Mouse (Mus musculus): ENCODE results near the gene Oscar. TPM values are rescaled to one million over a fixed set of nuclear protein-coding genes. Genes with fewer than 3 reads are reported as not detected.
"Not testable (repeated sequence)": the region's sequence is repeated elsewhere in the genome, so short reads cannot be mapped to it uniquely, and the experiment has no call there.

Gene Oscar
- polyA plus RNA-seq, 1 experiment: 0.13 TPM

- no peak overlapping the region for H3K4me3 ChIP-seq (ENCODE audit: control insufficient read depth, insufficient read depth, low read length)
These were observed 14.8 kb downstream of the Oscar start for GRCm38 (mm10) chr7:3601119-3601518.

GRCm38 (mm10) chr7:3597755-3598154 is 18.2 kb downstream of the Oscar start:
- not testable (repeated sequence) for H3K27ac ChIP-seq (ENCODE audit: control insufficient read depth, insufficient read depth, low read length); H3K27me3 ChIP-seq (ENCODE audit: control insufficient read depth, insufficient read depth, low read length); DNase-seq; H3K36me3 ChIP-seq (ENCODE audit: control insufficient read depth, insufficient read depth, low read length); H3K4me1 ChIP-seq (replicated peaks; ENCODE audit: control insufficient read depth, insufficient read depth, low read length); H3K4me3 ChIP-seq (ENCODE audit: control insufficient read depth, insufficient read depth, low read length)
- WGBS: 3% methylated on average over 1 of the region's 1 CpGs

More at GRCm38 (mm10) chr7:3601119-3601518, 14.8 kb downstream of the Oscar start:
- TF ChIP-seq POLR2A (IDR thresholded peaks at IDR 0.05; ENCODE audit: control insufficient read depth, extremely low read depth, insufficient read depth, low read length, poor library complexity) (no peak), CTCF (IDR thresholded peaks at IDR 0.05; ENCODE audit: borderline replicate concordance, control insufficient read depth, extremely low read depth, insufficient read depth, low read length, poor library complexity) (no peak)
- H3K36me3 ChIP-seq (ENCODE audit: control insufficient read depth, insufficient read depth, low read length): no peaks in the 10 kb centered on the region
- H3K4me1 ChIP-seq (replicated peaks; ENCODE audit: control insufficient read depth, insufficient read depth, low read length): no peaks in the 10 kb centered on the region
- DNase-seq: peak; percentile 63
- no peak overlapping the region for H3K27ac ChIP-seq (ENCODE audit: control insufficient read depth, insufficient read depth, low read length)
- H3K27me3 ChIP-seq (ENCODE audit: control insufficient read depth, insufficient read depth, low read length): no peaks in the 10 kb centered on the region
- WGBS: 8% methylated on average over 4 of the region's 4 CpGs

GRCm38 (mm10) chr7:3595146-3595545 is 20.8 kb downstream of the Oscar start:
- TF ChIP-seq POLR2A (IDR thresholded peaks at IDR 0.05; ENCODE audit: control insufficient read depth, extremely low read depth, insufficient read depth, low read length, poor library complexity): no peak
- TF ChIP-seq CTCF (IDR thresholded peaks at IDR 0.05; ENCODE audit: borderline replicate concordance, control insufficient read depth, extremely low read depth, insufficient read depth, low read length, poor library complexity): no peak
- Histone ChIP-seq H3K27ac (ENCODE audit: control insufficient read depth, insufficient read depth, low read length) (no peak overlapping the region), H3K36me3 (ENCODE audit: control insufficient read depth, insufficient read depth, low read length) (no peaks in the 10 kb centered on the region), H3K4me3 (ENCODE audit: control insufficient read depth, insufficient read depth, low read length) (peak overlapping the region; percentile 25), H3K27me3 (ENCODE audit: control insufficient read depth, insufficient read depth, low read length) (no peaks in the 10 kb centered on the region), H3K4me1 (replicated peaks; ENCODE audit: control insufficient read depth, insufficient read depth, low read length) (no peaks in the 10 kb centered on the region; the same call in 1 of the 2 replicates)
- whole genome bisulfite sequencing: 22% methylated on average over 9 of the region's 9 CpGs
- DNase-seq: no peak

GRCm38 (mm10) chr7:3594686-3595085 is 21.3 kb downstream of the Oscar start:
- no peak for TF ChIP-seq POLR2A (IDR thresholded peaks at IDR 0.05; ENCODE audit: control insufficient read depth, extremely low read depth, insufficient read depth, low read length, poor library complexity)
- TF ChIP-seq CTCF (IDR thresholded peaks at IDR 0.05; ENCODE audit: borderline replicate concordance, control insufficient read depth, extremely low read depth, insufficient read depth, low read length, poor library complexity): no peak
- 17% methylated on average over 5 of the region's 5 CpGs for WGBS
- no peaks in the 10 kb centered on the region for H3K27me3 ChIP-seq (ENCODE audit: control insufficient read depth, insufficient read depth, low read length)

GRCm38 (mm10) chr7:3593855-3594254 is 22.1 kb downstream of the Oscar start:
- Histone ChIP-seq H3K27ac (ENCODE audit: control insufficient read depth, insufficient read depth, low read length) (no peak overlapping the region), H3K36me3 (ENCODE audit: control insufficient read depth, insufficient read depth, low read length) (no peaks in the 10 kb centered on the region), H3K27me3 (ENCODE audit: control insufficient read depth, insufficient read depth, low read length) (no peaks in the 10 kb centered on the region), H3K4me3 (ENCODE audit: control insufficient read depth, insufficient read depth, low read length) (no peak overlapping the region), H3K4me1 (replicated peaks; ENCODE audit: control insufficient read depth, insufficient read depth, low read length) (no peaks in the 10 kb centered on the region; the same call in 1 of the 2 replicates)
- no peak for DNase-seq
- no peak for TF ChIP-seq POLR2A (IDR thresholded peaks at IDR 0.05; ENCODE audit: control insufficient read depth, extremely low read depth, insufficient read depth, low read length, poor library complexity)
- no peak for TF ChIP-seq CTCF (IDR thresholded peaks at IDR 0.05; ENCODE audit: borderline replicate concordance, control insufficient read depth, extremely low read depth, insufficient read depth, low read length, poor library complexity)

More at GRCm38 (mm10) chr7:3594686-3595085, 21.3 kb downstream of the Oscar start:
- Histone ChIP-seq H3K36me3 (ENCODE audit: control insufficient read depth, insufficient read depth, low read length) (no peaks in the 10 kb centered on the region), H3K4me1 (replicated peaks; ENCODE audit: control insufficient read depth, insufficient read depth, low read length) (no peaks in the 10 kb centered on the region; the same call in 1 of the 2 replicates), H3K4me3 (ENCODE audit: control insufficient read depth, insufficient read depth, low read length) (no peak overlapping the region), H3K27ac (ENCODE audit: control insufficient read depth, insufficient read depth, low read length) (no peak overlapping the region)
- DNase-seq: no peak

- 86% methylated on average over 1 of the region's 1 CpGs for WGBS
- DNase-seq: no peak
- no peaks in the 10 kb centered on the region for H3K27me3 ChIP-seq (ENCODE audit: control insufficient read depth, insufficient read depth, low read length)
- H3K4me1 ChIP-seq (replicated peaks; ENCODE audit: control insufficient read depth, insufficient read depth, low read length): no peaks in the 10 kb centered on the region; the same call in 1 of the 2 replicates
- H3K27ac ChIP-seq (ENCODE audit: control insufficient read depth, insufficient read depth, low read length): no peak overlapping the region
- H3K4me3 ChIP-seq (ENCODE audit: control insufficient read depth, insufficient read depth, low read length): no peak overlapping the region
- TF ChIP-seq CTCF (IDR thresholded peaks at IDR 0.05; ENCODE audit: borderline replicate concordance, control insufficient read depth, extremely low read depth, insufficient read depth, low read length, poor library complexity): no peak
- no peak for TF ChIP-seq POLR2A (IDR thresholded peaks at IDR 0.05; ENCODE audit: control insufficient read depth, extremely low read depth, insufficient read depth, low read length, poor library complexity)
- no peaks in the 10 kb centered on the region for H3K36me3 ChIP-seq (ENCODE audit: control insufficient read depth, insufficient read depth, low read length)
These were observed 24.4 kb downstream of the Oscar start for GRCm38 (mm10) chr7:3591534-3591933.

GRCm38 (mm10) chr7:3590550-3590949 is 25.4 kb downstream of the Oscar start:
- no peaks in the 10 kb centered on the region for H3K27me3 ChIP-seq (ENCODE audit: control insufficient read depth, insufficient read depth, low read length)
- no peak overlapping the region for H3K27ac ChIP-seq (ENCODE audit: control insufficient read depth, insufficient read depth, low read length)
- H3K4me3 ChIP-seq (ENCODE audit: control insufficient read depth, insufficient read depth, low read length): no peak overlapping the region
- DNase-seq: no peak
- no peak for TF ChIP-seq POLR2A (IDR thresholded peaks at IDR 0.05; ENCODE audit: control insufficient read depth, extremely low read depth, insufficient read depth, low read length, poor library complexity)
- no peak for TF ChIP-seq CTCF (IDR thresholded peaks at IDR 0.05; ENCODE audit: borderline replicate concordance, control insufficient read depth, extremely low read depth, insufficient read depth, low read length, poor library complexity)
- no peaks in the 10 kb centered on the region; the same call in 1 of the 2 replicates for H3K4me1 ChIP-seq (replicated peaks; ENCODE audit: control insufficient read depth, insufficient read depth, low read length)
- 84% methylated on average over 3 of the region's 3 CpGs for WGBS
- H3K36me3 ChIP-seq (ENCODE audit: control insufficient read depth, insufficient read depth, low read length): no peaks in the 10 kb centered on the region
